Mouse (Mus musculus): ENCODE data around the gene Cradd.

Gene Cradd

DNA sequence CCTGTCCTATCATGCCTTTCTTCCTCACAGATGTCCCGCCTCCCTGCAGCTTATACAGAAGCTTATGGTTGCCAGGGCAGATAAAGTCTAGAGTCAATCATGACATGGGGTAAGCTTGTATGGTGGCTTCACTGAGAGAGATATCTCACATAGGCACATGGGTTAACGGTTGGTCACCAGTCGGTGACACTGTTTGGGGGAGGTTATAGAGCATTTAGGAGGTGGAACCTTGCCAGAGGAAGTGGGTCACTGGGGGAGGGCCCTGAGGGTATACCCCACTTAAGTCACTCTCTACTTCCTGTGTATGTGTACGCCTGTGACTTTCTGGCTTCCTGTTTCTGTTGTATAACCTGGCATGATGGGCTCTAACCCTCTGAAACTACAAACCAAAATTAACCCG lies 128.2 kb downstream of the Cradd start:
- no peak for DNase-seq

DNA sequence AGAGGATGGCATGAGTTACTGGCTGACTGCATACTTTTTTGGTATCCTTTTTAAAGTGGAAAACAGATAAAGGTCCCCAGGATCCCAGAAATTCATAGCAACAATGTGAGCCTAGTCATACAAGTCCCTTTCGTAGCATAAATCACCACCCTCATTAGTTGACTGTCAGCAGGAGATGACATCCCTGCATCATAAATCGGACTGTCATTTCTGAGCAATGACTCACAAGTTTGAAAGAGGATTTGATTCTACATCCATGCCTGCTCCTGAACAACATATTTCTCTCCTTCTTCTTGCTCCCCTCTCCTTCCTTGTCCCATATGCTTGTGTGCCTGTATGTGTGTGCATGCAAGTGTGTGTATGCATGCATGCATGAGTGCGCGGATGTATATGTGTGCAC lies 129.2 kb downstream of the Cradd start:
- no peak for DNase-seq

DNA sequence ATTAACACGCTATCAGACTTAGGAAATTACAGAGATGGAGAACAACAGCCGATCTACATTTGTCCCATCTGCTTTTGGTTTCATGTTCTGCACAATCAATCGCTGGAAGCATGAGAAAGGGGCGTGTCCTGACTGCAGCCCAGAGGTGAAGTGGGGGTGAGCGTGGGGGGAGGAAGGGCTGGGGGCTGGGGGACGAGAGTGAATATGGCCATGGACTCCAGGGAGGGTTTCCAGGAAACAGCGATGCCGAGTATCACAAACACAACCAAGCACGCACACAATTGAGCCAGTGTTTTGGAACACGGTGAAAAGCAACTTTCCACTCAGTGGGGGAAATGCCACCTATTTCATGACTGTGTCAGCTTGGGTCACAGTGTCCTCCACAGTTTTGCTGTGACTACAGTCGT lies 130.1 kb downstream of the Cradd start:
- DNase-seq: no peak

DNA sequence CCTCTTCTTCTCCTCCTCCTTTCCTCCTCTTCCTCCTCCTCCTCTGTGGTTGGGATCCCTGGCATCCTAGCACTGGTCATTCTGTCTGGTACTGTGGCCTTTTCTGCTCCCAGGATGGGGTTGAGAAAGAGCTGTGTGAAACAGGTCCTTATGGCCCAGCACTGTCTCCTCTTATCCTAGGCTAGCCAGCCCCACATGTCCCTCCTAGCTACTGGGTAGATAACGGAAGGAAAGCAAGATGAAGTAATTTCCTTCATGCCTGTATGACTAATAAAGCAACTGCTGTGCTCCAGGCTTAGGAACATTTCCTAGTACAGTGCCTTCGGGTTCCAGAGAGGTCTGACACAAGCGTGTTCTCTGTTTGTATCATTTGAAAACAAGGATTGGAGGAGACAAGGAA lies 132.1 kb downstream of the Cradd start:
- DNase-seq: peak; percentile 47

DNA sequence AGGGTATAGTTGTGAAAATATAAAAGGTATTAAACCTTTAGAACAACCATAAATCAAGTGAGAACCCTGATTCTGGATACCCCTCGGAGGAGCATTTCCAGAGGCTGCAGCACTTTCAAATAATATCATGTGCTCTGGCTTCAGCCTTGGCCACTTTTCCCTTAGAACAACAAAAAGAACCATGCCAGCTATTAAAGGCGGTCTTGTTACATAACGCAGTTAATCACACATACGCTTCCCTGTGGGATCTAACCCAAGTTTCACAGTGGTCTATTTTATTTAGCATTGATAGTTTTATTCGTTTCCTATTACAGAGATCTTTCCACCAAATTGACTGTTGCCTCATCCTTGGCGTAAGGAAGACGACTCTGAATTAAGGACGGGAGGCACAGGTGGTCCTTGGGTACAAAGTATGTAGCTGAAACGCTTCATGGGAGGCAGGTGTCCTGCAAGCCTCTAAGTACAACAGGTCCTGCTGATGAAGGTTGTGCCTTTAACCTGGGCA lies 132.7 kb downstream of the Cradd start:
- no peak for DNase-seq

DNA sequence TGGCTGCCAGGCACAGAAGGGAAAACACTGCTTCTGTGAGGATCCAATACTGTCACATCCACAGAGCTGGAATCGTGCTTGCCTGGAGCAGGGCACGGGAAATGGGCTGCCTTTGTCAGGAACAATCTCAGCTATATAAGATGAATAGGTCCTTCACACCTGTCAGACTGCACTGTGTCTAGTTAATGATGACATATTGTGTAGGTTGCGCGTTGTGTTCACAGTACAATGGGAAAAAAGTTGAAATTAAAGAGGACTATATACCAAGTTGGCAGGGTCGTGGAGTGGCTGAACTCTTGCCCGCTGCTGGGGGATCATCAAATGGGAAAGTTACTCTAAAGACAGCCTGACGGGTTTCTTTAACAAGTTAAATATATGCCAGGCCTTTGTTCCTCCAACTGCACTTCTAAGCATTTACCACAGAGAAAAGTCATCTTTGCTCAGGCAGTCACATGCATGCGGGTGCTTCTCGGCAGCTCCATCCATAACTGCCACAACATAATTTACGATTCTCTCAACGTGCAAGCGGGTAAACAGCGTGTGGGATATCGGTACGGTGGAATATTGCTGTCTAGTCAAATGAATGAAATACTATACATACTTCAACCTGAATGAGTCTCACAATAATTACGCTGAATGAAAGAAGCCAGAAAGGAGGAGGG lies 134.3 kb downstream of the Cradd start:
- DNase-seq: no peak

DNA sequence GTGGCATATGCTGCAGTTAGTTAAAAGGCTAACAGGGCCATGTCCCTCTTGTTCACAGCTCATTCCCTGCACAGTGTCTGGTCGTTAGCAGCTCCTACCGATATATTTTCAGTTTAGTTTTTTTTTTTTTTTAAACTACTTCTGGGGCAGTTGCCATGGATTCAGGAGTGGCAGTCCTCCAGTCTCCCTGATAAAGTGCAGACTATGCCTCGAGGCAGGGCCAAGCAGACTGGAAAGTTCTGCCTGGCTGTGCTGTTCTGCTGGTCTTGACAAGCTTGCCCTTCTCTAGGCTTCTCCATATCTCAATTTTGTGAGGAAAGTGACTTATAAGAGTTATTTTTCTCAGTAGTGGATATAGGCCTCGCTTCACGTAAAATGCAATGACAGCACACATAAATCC lies 139.7 kb downstream of the Cradd start:
- no peak for DNase-seq

DNA sequence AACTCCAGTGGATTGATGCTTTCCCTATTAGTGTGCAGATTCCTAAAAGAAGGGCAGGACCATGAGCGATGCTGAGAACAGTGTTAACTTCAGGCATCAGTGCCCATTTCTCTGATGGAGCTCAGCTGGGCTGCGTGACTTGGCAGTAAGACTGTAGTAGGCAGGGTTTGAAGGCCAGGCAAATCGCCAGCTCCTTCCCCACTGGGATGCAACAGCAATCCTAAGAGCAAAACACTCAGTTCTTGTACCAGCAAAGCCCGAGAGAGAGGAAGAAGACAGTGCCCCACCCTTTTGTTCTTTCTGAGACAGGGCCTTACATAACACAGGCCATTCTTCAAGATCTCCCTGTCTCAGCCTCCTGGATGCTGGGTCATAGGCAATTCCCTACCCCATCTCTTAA lies 140.9 kb downstream of the Cradd start:
- DNase-seq: peak; percentile 70

DNA sequence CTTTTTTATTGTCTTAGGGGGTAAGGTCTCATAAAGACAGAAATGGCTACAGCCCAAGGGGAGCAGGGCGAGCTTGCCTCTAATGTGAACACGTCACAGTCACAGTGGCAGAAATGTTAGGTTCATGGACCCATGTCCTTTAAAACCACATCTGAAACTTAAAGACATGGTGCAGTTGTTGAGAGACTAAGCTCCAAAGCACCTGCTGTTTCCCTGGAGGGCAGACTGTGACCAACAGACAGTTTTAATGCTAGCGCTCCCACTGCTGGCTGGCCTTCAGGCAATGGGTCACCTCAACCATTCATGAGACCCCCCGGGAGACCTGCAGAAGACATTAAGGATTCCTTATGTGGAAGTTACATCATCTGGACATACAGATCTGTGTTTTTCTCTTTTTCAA lies 141.5 kb downstream of the Cradd start:
- DNase-seq: no peak

DNA sequence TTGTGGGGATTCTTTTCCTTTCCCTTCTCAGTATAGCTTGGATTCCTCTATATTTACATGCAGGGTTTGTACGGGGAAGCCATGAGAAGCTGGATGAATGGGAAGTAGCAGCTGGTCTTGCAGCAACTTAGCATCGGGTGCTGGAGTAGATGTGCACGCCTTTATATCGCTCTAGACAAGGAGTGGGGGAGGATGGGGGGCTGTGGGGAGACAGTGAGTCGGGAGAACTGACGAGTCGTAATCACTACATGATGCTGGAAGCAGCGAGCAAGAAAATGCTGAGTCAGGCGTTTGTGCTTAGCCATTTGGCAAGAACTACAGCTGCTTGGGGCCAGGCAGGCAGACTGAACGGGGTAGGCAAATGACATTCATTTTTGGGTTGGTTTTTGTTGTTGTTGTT lies 142.4 kb downstream of the Cradd start:
- DNase-seq: no peak

DNA sequence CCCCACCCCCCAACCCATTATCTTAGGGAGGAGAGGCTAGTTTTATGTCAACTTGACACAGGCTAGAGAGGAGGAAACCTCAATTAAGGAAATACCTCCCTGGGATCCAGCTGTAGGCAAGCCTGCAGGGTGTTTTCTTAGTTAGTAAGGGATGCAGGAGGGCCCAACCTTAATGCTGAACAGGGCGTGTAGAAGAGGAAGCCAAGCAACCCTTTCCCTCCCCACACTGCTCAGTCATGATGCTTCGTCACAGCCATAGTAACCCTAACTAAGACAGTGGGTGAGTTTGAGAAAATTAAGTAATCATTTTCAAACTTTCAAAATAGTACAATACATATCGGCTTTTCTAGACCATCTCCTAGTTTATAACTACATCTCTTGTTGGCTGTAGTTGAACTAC lies 143.0 kb downstream of the Cradd start:
- no peak for DNase-seq

DNA sequence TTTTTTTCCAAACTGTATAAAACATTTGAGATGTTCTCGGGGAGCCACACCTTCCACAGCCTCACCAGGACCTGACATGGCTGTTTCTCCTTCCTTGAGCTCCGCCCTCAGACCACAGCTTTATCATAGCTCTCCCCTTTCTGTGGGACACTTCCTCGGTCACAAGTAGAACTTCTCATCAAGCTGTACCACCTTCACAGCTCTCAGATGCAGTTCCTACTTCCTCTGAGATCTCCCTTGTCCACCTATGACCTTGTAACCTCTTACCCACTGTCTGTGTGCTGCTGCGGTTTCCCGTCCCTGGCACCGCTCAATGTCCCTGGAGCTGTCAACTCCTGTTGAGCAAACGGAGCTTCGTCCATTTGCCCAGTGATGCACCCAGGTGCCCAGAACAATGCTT lies 143.8 kb downstream of the Cradd start:
- DNase-seq: no peak

DNA sequence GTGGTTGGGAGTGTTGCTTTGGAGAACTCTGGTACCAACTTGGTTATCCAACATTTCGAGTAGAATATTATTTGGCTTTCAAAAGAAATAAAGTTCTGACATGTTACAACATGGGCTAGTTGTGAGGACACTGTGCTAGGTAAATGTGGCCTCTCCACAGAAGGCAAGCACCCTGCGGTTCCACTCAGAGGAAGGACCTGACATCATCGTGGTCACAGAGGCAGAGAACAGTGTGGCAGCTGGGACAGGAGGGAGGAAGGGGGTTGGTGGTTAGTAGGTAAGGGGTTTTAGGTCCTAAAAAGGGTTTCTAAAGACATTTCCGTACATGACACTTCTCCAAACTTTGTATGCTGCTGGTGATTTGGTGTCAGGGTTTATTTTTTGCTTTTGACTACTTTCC lies 145.1 kb downstream of the Cradd start:
- DNase-seq: no peak

DNA sequence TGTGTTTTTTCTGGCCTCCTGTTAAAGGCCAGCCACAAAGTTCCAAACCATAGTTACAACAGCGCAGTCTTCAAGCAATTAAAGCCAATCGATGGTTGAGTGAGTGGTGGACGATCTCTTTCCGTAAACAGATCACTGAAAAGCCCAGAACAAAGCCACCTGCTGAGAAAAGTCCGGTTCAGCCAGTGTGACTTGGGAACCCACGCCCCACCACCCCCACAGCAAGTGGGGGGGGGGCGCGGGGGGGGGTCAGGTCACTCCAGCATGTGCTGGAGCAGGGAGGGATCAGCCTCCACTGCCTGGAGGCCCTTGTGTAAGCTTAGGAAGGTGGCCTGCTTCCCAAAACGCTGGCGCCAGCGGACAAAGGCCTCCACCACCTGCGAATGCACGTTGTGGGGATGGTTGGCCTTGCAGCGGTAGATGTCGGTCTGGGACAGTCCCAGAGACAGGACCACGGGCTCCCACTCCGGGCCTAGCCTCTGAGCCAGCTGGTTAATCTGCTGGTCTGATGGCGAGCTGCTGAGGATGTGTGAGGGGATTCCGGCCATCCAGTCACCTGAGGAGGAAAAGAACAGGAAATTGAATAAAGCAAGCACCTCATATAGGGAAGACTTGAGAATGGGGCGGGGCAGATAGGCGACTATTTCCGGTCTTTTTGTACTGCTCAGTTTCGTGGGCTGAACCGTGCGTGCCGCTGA lies 148.4 kb downstream of the Cradd start:
- DNase-seq: no peak

DNA sequence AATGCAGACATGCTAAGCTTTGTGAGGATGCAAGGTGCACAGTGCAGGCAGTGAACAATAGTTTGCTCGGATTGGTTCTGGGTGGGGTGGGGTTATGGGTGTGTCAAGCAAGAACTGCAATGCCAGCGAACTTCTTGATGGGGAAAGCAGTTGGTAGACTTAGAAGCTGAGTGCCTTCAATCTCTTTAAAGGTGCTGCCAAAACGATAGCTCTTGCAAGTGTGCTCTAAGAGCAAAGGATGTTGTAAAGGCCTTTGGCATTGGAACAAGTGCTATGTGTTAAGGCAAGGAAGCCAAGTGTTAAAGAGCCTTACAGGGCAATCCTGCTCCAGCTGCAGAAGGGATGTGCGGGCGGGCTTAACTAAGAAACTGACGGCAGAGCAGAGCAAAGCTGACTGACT lies 149.7 kb downstream of the Cradd start:
- no peak for DNase-seq

DNA sequence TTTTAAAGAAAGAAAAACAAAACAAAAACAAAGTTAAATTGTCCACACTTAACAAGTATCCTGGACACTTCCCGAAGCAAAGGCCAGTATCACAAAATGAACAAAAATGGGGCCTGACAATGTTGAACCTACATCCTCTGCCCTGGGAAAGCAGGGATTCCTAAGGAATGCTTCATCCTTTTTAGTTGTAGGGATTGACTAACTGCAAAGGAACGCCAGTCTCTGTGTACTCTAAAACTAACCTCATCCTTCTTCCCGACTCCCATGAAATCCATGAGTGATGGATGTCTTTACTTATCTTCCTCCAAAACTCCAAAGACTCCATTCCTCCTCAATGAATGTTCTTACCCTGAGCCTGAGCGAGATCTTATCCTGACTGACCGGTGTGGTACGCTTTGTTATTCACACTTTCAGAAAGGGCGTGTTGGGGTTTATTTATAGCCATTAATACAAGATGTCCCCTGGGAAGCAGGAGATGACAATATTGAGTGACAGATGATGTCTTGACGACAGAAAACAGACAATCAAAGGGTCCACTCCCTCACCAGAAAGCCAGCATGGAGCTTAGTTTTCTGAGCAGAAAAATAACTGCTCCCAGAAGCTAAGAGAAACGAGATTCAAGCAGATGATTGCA lies 153.1 kb downstream of the Cradd start:
- DNase-seq: no peak

DNA sequence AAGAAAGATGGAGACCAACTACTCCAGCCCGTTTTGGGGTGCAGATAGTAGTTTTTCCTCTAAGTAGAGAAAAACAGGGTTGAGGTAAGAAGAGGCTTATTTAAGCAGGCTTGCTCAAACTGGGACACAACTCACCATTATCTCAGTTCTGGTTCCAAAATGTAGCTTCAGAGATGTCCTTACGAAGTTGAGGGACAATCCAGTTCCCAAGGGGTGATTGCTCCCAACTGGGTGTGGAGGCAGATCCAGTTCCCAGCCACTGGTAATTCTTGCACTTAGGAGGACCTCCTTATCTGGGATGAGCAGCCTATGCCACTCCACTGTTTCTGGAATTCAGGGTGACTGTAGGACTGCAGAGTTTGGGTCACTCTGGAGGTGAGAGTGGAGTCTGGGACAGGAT lies 159.0 kb downstream of the Cradd start:
- no peak for DNase-seq

DNA sequence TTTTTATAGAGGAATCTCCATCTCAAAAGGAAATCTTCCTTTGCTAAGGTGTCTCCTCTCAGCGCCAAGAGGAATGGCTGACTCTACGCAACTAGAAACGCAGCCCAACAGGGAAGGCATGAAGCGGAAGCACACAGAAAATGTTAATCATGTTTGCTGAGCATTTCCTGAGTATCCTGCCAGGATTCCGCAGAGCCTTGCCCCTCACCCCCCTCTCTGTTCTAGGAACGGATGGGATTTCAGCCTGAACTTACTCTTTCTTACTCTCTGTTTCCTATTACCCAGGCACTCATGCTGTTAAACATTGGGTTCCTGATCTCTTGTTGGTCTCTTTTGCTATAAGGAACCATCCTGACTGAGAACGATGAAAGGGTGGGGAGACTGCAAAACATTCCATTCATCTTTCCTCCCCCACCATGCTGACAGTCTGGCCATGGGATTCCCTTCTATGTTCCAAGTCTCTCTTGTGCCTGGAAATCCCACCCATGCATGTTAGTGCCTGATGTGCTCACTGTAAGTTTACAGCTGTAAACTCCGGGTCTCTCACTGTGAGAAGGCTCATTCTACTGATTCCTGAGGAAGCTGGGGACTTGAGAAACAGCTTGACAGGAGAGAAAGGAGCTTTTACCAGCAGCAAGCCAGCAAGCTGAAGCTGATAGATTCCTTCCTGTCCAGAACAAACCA lies 161.1 kb downstream of the Cradd start:
- DNase-seq: no peak

DNA sequence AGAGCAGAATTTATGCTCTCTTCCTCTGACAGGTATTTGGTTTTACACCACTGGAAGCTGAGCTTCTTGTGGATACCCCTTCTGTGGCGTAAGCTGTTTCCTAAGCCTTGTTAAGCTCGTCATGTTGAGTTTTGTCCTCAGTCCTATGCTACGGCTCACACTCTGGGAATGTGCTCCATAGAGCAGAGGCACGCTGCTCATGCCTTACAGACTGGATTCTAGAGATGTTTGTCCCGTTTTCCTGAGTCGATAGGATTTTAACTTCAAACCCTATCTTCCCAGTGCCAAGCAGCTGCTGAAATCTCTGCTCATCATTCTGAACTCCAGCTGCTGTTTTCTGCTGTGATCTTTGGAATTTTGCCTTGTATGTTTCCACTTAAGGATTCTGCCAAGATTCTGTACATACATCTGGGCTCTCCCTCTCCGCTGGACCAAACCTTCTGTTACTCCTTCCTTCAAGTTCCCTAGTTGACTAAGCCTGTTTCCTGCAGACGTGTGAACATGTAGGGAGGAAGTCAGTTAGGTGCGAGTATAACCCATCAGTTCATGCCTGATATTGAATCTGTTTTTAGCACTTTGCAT lies 164.2 kb downstream of the Cradd start:
- no peak for DNase-seq

DNA sequence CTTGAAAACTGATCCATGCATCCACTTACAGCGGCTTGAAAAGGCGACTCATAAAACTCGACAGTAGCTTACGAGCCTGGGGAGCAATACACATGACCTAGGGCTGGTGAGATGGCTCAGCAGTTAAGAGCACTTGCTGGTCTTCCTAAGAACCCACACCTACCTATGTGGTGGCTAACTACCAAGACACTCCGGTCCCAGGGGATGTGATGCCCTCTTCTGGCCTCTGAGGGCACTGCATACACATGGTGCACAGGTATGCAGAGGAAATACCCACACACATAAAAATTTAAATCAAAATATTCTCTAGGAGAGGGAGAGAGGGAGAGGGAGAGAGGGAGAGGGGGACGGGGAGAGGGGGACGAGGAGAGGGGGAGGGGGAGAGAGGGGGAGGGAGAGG lies 167.5 kb downstream of the Cradd start:
- no peak for DNase-seq

DNA sequence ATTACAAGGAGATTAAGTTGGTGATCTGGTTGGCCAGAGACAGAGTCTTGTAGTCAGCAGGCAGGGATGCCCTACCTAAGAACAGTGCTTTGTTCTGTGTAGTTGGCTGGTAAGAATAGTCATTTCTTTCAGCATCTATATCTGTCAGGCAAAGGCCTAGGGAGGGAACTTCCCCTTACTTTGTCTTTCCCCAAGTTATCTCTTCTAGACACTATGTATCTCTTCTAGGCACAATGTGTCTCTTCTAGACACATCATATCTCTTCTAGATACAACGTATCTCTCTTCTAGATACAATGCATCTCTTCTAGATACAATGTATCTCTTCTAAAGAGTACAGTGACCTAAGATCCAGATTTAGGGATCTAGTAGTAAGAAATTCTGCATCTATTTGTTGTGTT lies 169.3 kb downstream of the Cradd start:
- no peak for DNase-seq

DNA sequence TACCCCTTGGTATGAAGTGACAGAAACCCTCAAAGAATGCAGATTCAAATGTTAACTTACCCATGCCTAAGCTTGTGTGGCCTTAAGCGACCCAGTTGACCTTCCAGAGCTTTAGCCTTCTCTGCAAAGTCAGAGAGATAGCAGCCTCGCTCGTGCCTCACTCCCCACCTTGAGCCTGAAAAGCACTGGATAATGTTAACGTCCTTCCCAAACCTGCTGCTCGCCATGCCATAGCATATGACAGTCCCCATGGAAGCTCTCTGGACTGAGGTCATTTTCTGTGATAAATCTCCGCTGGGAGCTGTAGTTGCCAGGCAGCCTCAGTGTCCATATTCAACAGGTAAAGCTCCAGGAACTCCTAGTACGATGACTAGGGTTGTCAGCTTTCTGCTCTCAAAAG lies 170.7 kb downstream of the Cradd start:
- no peak for DNase-seq

DNA sequence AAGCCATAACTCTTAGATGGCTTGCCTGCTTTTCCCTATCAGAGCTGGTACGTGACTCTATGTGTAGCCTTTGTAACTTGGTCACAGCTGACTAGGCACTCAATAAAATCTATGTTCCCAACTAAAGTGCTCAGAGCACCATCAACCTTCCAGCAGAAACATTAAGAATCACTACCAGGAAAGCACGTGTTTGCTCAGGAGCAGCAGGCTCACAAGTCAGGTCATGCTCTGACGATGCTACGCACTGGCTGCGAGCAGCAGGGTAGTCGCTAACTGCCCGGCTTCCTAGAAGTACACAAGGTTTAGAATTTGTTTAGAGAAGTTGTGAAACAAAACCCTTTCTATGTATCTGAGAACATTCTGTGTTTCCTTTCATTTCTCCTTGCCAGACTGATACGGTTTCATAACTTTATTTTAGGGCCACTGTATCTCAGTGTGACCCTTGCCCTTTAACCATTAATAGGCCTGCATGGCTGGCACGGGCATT lies 171.4 kb downstream of the Cradd start:
- no peak for DNase-seq

All from layer of hippocampus, adult 9-11 months (tissue).